Mouse (Mus musculus) ES-CJ7 (cell line): Measurements from ENCODE around the gene Socs7.

ENCODE experiments used
- DNase-seq: peaks from one replicate; pipeline ENCODE4 v3.0.0; 2011; ENCODE audit warnings: low read depth, low spot score

The Socs7 gene

GRCm38 (mm10) chr11:97442891-97443675, 80.7 kb downstream of the Socs7 start:
- DNase-seq: no peak

GRCm38 (mm10) chr11:97445596-97445995, 83.2 kb downstream of the Socs7 start:
- no peak for DNase-seq

GRCm38 (mm10) chr11:97445999-97446511, 83.7 kb downstream of the Socs7 start:
- DNase-seq: no peak

GRCm38 (mm10) chr11:97447979-97448378, 85.6 kb downstream of the Socs7 start:
- no peak for DNase-seq
